8 mouse cellular contexts compared by ENCODE assay signal in genomic region chr11:60076790-60077189, GRCm38 (mm10). TPM values are rescaled to one million over a fixed set of nuclear protein-coding genes. Genes with fewer than 3 reads are reported as not detected.
A peak's percentile ranks its signal among the peaks of the same experiment; 100 is the strongest.
DNase-seq lines count a peak whose midpoint lies in the region; ATAC-seq and TF ChIP-seq lines count a peak whose summit lies in the region.

No protein-coding gene starts in this region.

- ATAC-seq in erythroid progenitor cell, adult 5-6 weeks (replicated peaks; ENCODE audit: low FRiP score, poor library complexity, severe bottlenecking) = peak; percentile 59

- no peak overlapping the region for H3K4me3 ChIP-seq in lung, adult 2 months (replicated peaks; ENCODE audit: extremely low read depth, low read depth, low read length)

- no peak for TF ChIP-seq POLR2A in brain, embryonic 14.5 days (IDR thresholded peaks at IDR 0.05; ENCODE audit: borderline replicate concordance, extremely low read depth, insufficient read depth, insufficient read length, poor library complexity, severe bottlenecking)
- no peak for TF ChIP-seq POLR2A in lung, adult 2 months (IDR thresholded peaks at IDR 0.05; ENCODE audit: borderline replicate concordance, extremely low read depth, low read depth, low read length)

- no peaks in the 10 kb centered on the region for H3K4me1 ChIP-seq in lung, adult 2 months (ENCODE audit: control insufficient read depth, insufficient read depth, low read length)

- intact Hi-C loops in heart, postnatal 25 days (cut with DNase I) = loop anchor here (2.0 to 5.0 kb wide), 2 partner anchors 49 to 112 kb away; partner anchors contain the start of gene Rasd1

- 19% methylated on average over 4 of the region's 4 CpGs for WGBS in lung, adult 2 months

- peak; percentile 65; the same call in 1 of the 2 replicates for TF ChIP-seq CTCF in brain, embryonic 14.5 days (IDR thresholded peaks at IDR 0.05; ENCODE audit: borderline replicate concordance, extremely low read depth, insufficient read depth, insufficient read length)
- peak; percentile 63 for TF ChIP-seq CTCF in lung, adult 2 months (IDR thresholded peaks at IDR 0.05; ENCODE audit: insufficient read depth, low read length)

- peak; percentile 90 for DNase-seq in heart, adult 11 months
- no peak for DNase-seq in heart, postnatal 25 days (ENCODE audit: low spot score)
- DNase-seq in CD8-positive naive resting alpha-beta T cell, adult 2 months (ENCODE audit: low read depth in 2 of 2, low spot score in 2 of 2) = peak; percentile 60 to 74
- DNase-seq in brain, embryonic 14.5 days (ENCODE audit: low read depth) = peak; percentile 81
- peak; percentile 74 to 87 for DNase-seq in kidney, postnatal 25 days
- DNase-seq in lung, adult 2 months = peak; percentile 50
- DNase-seq in right cerebral cortex, postnatal 36 days (ENCODE audit: low spot score in 2 of 2) = peak; percentile 39 to 55

RNA-seq across cellular contexts. Expression of gene Rai1, which starts 28.0 kb away (rescaled TPM):
- 10 to 100 TPM; 23.4 to 24.4 TPM for total RNA-seq in heart, postnatal 25 days (2021)
- 65.8 and 78.4 TPM in 2 replicates for polyA plus RNA-seq in brain, embryonic 14.5 days (2012; rRNA removed)
- 5.8 and 7.1 TPM in 2 replicates for total RNA-seq in erythroid progenitor cell, adult 5-6 weeks (2015; ENCODE audit: low replicate concordance)
- total RNA-seq in erythroid progenitor cell, adult 5-6 weeks (2017; ENCODE audit: low replicate concordance) = 0.77 and 3.0 TPM in 2 replicates
- polyA plus RNA-seq in lung, adult 2 months (2012; rRNA removed) = 46.4 and 47.3 TPM in 2 replicates

RNA-seq across cellular contexts. Expression of gene Pemt, which starts 30.5 kb away (rescaled TPM):
- total RNA-seq in heart, postnatal 25 days (2021) = 1 to 10 TPM; 1.6 to 3.0 TPM
- polyA plus RNA-seq in brain, embryonic 14.5 days (2012; rRNA removed) = 5.9 and 7.6 TPM in 2 replicates
- 4.0 TPM in 1 of 2 replicates, not detected in the other for total RNA-seq in erythroid progenitor cell, adult 5-6 weeks (2015; ENCODE audit: low replicate concordance)
- total RNA-seq in erythroid progenitor cell, adult 5-6 weeks (2017; ENCODE audit: low replicate concordance) = not detected in 2 replicates
- polyA plus RNA-seq in lung, adult 2 months (2012; rRNA removed) = 6.4 and 7.0 TPM in 2 replicates
